Mouse (Mus musculus) E14TG2a.4 (cell line): Measurements from ENCODE around the gene Dntt.

Experiments
- CTCF ChIP-seq: conservative IDR thresholded peaks from 2 replicates; pipeline ENCODE4 v1.5.1; 2014; ENCODE audit warnings: low read length
- NANOG ChIP-seq: IDR thresholded peaks from 2 replicates; pipeline ENCODE4 v1.6.1; 2014; ENCODE audit warnings: borderline replicate concordance, low read length, mixed read lengths
- POU5F1 ChIP-seq: IDR thresholded peaks from 2 replicates; pipeline ENCODE4 v1.6.1; 2014; ENCODE audit warnings: low read length, borderline replicate concordance

DNA sequence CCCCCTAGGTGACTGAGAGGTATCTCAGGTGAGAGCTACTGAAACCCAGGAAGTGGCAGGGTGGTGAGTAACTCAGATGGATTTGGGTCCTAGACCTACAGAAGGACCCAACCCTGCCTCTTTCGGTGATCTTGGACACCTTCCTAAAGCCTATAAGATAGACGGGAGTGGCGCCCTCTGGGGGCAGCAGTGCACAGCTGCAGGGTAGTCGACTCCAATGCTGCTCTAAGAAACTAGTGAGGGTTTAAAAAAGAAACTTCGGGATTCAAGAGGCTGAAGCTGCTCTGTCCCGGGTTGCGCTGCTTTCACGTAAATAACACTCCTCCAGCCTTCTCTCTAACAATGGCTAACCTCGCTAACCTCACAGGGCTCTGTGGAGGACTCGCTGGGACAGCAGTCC lies 24.5 kb downstream of the Dntt start:
- peak; percentile 82 for TF ChIP-seq CTCF
- no peak for TF ChIP-seq NANOG
- no peak for TF ChIP-seq POU5F1
